Mouse (Mus musculus) adrenal gland, postnatal 14 days (tissue): Measurements from ENCODE around the gene Ccdc114. TPM values are rescaled to one million over a fixed set of nuclear protein-coding genes. Genes with fewer than 3 reads are reported as not detected.

Experiments used
- DNase-seq: peaks from one replicate; pipeline ENCODE4 v3.0.0; 2021; ENCODE audit warnings: mixed read lengths
- total RNA-seq: library from RNA; stranded (reverse); gene quantifications from 2 replicates; pipeline ENCODE4 v1.2.3, GENCODE M21; 2021

The Ccdc114 gene
- total RNA-seq, 1 experiment from 2014 or later: 9.7 TPM

- no peak for DNase-seq
These were observed 57.7 kb downstream of the Ccdc114 start for GRCm38 (mm10) chr7:45981612-45982011.

GRCm38 (mm10) chr7:45986893-45987292 lies 63.0 kb downstream of the Ccdc114 start:
- no peak for DNase-seq

- DNase-seq: no peak
These were observed 64.5 kb downstream of the Ccdc114 start for GRCm38 (mm10) chr7:45988344-45988743.

- no peak for DNase-seq
These were observed 68.6 kb downstream of the Ccdc114 start for GRCm38 (mm10) chr7:45992470-45992869.

Other genes with a start within 250 kb of the Ccdc114 start
- gene Ntn5, start 240.1 kb upstream of the Ccdc114 start, total RNA-seq: 0.26 TPM in 1 of 2 replicates, not detected in the other
- gene Sec1, start 229.7 kb upstream of the Ccdc114 start, total RNA-seq: 0.22 and 0.41 TPM in 2 replicates
- gene Car11, start 224.2 kb upstream of the Ccdc114 start, total RNA-seq: 10.5 and 16.9 TPM in 2 replicates
- 31.2 and 46.3 TPM in 2 replicates for gene Dbp, start 219.0 kb upstream of the Ccdc114 start, total RNA-seq
- gene Rpl18, start 208.6 kb upstream of the Ccdc114 start, total RNA-seq: 927 and 1,052 TPM in 2 replicates
- gene Sphk2, start 206.1 kb upstream of the Ccdc114 start, total RNA-seq: 32.3 and 34.4 TPM in 2 replicates
- gene Fam83e, start 202.9 kb upstream of the Ccdc114 start, total RNA-seq: 0.45 and 0.74 TPM in 2 replicates
- gene Spaca4, start 198.3 kb upstream of the Ccdc114 start, total RNA-seq: not detected in 2 replicates
- gene Lmtk3, start 140.3 kb upstream of the Ccdc114 start, total RNA-seq: 7.5 and 9.9 TPM in 2 replicates
- gene Sult2b1, start 139.4 kb upstream of the Ccdc114 start, total RNA-seq: 0.52 and 1.0 TPM in 2 replicates
- 97.5 and 114 TPM in 2 replicates for gene Cyth2, start 109.5 kb upstream of the Ccdc114 start, total RNA-seq
- 0.48 and 0.60 TPM in 2 replicates for gene Kcnj14, start 99.3 kb upstream of the Ccdc114 start, total RNA-seq
- gene Grwd1, start 93.1 kb upstream of the Ccdc114 start, total RNA-seq: 28.0 and 29.9 TPM in 2 replicates
- 123 and 135 TPM in 2 replicates for gene Kdelr1, start 51.3 kb upstream of the Ccdc114 start, total RNA-seq
- gene Grin2d, start 45.7 kb upstream of the Ccdc114 start, total RNA-seq: 0.93 and 1.2 TPM in 2 replicates
- gene Syngr4, start 27.4 kb upstream of the Ccdc114 start, total RNA-seq: 0.59 TPM in 1 of 2 replicates, not detected in the other
- gene Tmem143, start 27.1 kb upstream of the Ccdc114 start, total RNA-seq: 80.0 and 80.8 TPM in 2 replicates
- gene Emp3, start 2.7 kb upstream of the Ccdc114 start, total RNA-seq: 212 TPM in 2 replicates
- 0.90 and 15.1 TPM in 2 replicates for gene Abcc6, start 106.2 kb downstream of the Ccdc114 start, total RNA-seq
- gene Nomo1, start 109.6 kb downstream of the Ccdc114 start, total RNA-seq: 53.0 and 60.3 TPM in 2 replicates
- 1.0 and 1.3 TPM in 2 replicates for gene Kcnj11, start 176.7 kb downstream of the Ccdc114 start, total RNA-seq